Mouse (Mus musculus): ENCODE data around the gene Pax5. TPM values are rescaled to one million over a fixed set of nuclear protein-coding genes. Genes with fewer than 3 reads are reported as not detected.

The Pax5 gene
- 0.63 TPM in 1 of 2 replicates, not detected in the other for total RNA-seq (2015; ENCODE audit: low replicate concordance)
- 0.14 TPM in 1 of 2 replicates, not detected in the other for total RNA-seq (2017; ENCODE audit: low replicate concordance)

- no peak for ATAC-seq (replicated peaks; ENCODE audit: low FRiP score, poor library complexity, severe bottlenecking)
Observed at GRCm38 (mm10) chr4:44709740-44710700, at the start of gene Pax5. TSS of gene Pax5 (minus strand) at chr4:44710487.

DNA sequence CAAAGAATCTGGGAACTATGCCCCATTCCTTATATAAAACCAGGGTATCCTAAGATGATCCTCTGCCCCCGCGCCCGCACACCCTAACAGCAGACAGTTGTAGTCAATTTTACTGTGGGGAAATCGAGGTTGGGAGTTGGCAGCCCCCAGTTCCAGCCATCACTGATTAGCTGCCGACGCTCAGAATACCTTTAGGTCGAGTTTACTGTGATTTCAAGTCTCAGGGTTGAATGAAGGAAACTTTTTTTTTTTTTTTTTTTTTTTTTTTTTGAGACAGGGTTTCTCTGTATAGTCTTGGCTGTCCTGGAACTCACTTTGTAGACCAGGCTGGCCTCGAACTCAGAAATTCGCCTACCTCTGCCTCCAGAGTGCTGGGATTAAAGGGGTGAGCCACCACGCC lies 46.8 kb upstream of the Pax5 start:
- peak; percentile 10; the same call in 1 of the 2 replicates for ATAC-seq (replicated peaks; ENCODE audit: low FRiP score, poor library complexity, severe bottlenecking)

DNA sequence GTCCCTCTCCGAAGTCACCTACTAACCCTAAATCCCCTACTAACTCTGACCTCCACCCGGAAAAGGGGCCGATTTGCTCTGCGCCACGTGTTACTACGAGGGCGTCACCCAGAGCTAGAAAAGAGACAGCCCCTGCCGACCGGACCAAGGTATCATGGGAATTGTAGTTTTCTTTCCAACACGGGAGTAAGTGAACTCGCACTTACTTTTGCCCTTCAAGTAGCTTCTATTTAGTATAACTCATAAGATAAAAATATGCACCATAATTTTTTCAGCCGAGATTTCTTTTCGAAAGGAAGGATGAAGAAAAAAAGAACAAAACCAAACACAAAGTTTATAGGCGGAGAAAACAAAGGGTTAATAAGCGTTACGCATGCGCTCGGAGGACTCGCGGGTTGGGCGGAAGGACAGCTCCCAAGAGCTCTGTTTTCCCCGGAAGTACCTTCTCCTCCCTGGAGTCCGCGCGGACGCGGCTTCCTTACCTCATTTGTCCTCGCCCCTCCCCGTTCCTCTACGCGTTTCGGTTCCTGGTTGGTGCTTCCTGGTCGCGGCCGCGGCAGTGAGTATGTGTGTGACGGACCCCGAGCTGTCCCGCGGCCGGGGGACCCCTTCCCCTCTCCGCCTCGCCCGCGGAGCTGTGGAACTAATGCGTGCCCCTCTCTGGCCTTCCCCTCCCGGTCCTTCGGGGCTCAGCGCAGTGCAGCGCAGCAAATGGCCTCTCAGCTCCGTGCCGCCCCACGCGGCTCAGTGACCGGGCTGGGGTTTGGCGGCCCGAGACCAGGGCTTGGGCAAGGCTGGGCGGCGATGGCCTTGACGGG lies 46.1 kb upstream of the Pax5 start:
- peak; percentile 97 for ATAC-seq (replicated peaks; ENCODE audit: low FRiP score, poor library complexity, severe bottlenecking)

GRCm38 (mm10) chr4:44755553-44756133 lies 45.4 kb upstream of the Pax5 start, which contains the start of gene Zcchc7:
TSS of gene Zcchc7 (plus strand) at chr4:44755877.
- ATAC-seq (replicated peaks; ENCODE audit: low FRiP score, poor library complexity, severe bottlenecking) = peak; percentile 29; the same call in 1 of the 2 replicates

- ATAC-seq (replicated peaks; ENCODE audit: low FRiP score, poor library complexity, severe bottlenecking) = no peak
Observed at GRCm38 (mm10) chr4:44740471-44740870, 30.2 kb upstream of the Pax5 start.

- no peak for ATAC-seq (replicated peaks; ENCODE audit: low FRiP score, poor library complexity, severe bottlenecking)
Observed at GRCm38 (mm10) chr4:44721237-44721636, 10.9 kb upstream of the Pax5 start.

DNA sequence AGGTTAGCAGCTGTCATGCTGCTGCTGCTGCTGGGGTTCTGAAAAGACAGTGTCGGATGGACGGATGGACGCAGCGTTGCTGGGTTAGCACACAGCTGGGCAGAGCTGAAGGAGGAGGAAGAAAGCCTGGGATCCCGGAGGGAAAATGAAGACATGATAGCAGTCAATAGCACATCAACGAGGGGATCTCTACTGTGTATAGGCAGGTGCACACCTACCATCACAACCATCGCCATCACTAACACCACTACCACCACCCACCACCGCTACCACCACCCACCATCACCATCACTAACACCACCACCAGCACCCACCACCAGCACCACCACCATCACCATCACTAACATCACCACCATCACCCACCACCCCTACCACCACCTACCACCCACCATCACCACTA lies 9.8 kb upstream of the Pax5 start:
- ATAC-seq (replicated peaks; ENCODE audit: low FRiP score, poor library complexity, severe bottlenecking) = no peak

- no peak for ATAC-seq (replicated peaks; ENCODE audit: low FRiP score, poor library complexity, severe bottlenecking)
Observed at GRCm38 (mm10) chr4:44717676-44718075, 7.4 kb upstream of the Pax5 start.

DNA sequence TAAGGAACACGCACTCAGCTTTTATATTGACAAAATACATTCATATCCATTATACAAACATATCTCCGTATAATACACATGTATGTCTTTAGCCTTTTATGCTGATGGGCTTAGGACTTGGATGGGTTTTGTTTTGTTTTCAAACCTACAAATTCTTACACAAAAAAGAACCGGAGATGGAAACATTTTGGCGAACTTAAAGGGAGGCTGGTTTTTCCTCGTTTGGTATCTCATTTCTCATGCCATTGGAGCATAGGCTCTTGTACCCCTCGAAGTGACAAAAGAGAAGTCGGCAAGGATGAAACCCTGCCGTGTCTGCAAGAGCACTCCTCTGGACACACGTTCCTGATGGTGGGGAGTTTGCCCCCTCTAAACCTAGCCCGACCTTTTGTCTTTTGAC lies 6.1 kb upstream of the Pax5 start:
- ATAC-seq (replicated peaks; ENCODE audit: low FRiP score, poor library complexity, severe bottlenecking) = no peak

DNA sequence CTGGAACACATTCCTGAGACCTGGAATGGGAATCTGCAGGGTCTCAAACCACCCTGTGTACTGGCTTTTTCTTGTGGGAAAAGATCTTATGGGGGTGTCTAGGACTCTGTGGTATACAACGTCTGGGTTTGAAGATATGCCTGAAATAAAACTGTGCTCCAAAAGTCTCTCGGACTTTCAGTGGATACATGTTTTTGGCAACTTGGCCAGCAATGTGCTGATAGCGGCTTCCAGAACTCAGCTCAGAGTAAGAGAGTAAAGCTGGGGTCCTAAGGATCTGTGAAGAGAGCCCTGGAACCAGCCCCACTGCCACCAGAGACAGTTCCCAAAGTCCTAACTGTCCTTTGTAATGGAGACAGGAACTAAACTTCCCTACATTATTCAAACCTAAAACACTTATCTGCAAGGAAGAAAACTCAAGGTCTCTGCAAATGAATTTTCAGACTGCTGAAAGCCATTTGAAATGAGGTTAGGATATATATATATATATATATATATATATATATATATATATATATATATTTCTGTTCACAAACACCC lies 5.4 kb upstream of the Pax5 start:
- no peak for ATAC-seq (replicated peaks; ENCODE audit: low FRiP score, poor library complexity, severe bottlenecking)

- ATAC-seq (replicated peaks; ENCODE audit: low FRiP score, poor library complexity, severe bottlenecking) = no peak
Observed at GRCm38 (mm10) chr4:44714111-44714621, 3.9 kb upstream of the Pax5 start.

GRCm38 (mm10) chr4:44713554-44714051 lies 3.3 kb upstream of the Pax5 start:
- no peak for ATAC-seq (replicated peaks; ENCODE audit: low FRiP score, poor library complexity, severe bottlenecking)

DNA sequence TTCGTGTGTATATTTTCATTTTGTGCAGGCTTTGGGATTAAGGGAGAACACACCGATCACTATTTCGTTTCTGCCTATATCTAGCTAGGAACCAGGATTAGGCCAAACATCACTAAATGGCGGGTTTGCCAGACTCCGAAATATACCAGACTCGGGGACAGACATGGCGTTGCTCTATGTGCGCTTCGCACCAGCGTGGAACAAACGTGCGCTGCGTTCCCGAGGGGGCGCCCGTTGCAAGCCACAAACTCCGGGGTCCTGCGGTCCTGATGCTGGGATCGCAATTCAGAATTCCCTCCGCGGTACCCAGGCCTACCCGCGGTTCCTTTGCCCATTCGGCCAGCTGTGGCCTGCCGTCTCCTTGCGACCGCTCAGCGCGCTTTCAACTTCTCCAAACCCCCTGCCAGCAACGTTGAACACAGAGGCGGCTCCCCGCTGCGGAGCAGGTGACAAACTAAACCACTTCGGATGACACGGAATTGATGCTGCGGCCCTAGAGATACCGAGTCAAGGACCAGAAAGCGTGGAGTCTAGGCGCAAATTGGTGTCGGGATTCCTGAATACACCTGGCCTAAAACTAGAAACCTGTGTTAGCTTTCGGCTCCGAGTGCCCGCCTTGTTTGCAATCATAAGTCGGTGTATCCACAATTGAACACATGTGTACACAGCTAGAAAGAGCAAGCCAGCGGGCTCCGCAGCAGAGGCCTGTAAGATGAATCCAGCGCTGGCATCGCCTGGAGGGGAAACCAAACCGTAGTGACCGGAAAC lies 2.7 kb upstream of the Pax5 start:
- ATAC-seq (replicated peaks; ENCODE audit: low FRiP score, poor library complexity, severe bottlenecking) = no peak

DNA sequence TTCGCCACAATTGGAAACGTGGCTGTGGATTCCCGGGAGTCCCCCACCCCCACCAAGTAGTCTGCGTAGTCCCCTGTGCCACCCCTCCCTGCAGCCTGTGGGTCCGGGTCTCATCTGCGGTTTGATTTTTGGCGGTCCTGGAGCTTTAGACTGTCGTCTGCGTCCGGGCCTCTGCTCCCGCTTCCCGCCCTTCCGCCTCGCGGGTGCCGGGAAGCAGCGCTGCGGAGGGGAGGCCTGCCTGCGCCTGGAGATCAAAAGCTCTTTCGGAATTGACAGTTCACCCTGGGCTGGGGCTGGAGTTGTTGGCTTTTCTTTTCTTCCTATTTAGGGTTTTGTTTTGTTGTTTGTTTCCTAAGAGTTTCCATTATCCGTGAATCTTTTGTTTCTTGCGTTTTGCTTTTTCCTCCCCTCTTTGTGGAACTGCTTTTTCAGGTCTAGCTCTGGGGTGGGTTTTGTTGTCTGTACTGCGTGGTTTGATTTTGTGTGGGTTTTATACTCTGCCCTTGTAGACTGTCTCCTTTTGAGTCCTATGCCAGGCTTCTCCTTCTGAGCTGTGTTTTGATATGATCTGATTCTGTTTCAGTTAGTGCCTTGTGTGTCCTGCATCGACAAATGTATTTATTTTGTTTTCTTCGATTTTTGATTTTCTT lies 1.9 kb upstream of the Pax5 start:
- ATAC-seq (replicated peaks; ENCODE audit: low FRiP score, poor library complexity, severe bottlenecking) = no peak

- no peak for ATAC-seq (replicated peaks; ENCODE audit: low FRiP score, poor library complexity, severe bottlenecking)
Observed at GRCm38 (mm10) chr4:44711136-44711900, 1.0 kb upstream of the Pax5 start.

DNA sequence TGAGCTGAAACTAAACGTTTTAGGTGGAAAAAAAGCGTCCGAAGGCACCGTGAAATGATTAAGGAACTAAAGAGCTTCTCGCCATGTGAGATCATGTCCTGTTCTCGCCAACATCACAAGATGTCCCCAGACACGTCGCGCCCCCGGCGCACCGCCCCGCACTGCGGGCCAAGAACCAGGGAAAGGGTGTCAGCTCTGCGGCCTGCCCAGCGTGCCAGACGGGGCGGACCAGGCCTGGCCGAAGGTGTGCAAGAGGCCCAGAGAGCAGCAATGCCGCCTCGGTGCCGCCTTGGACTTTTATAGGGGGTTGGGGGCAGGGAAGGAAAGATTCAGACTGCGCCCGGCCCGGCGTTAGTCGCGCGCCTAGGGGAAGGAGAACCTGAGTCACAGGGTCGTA lies 412 bp upstream of the Pax5 start:
- no peak for ATAC-seq (replicated peaks; ENCODE audit: low FRiP score, poor library complexity, severe bottlenecking)

DNA sequence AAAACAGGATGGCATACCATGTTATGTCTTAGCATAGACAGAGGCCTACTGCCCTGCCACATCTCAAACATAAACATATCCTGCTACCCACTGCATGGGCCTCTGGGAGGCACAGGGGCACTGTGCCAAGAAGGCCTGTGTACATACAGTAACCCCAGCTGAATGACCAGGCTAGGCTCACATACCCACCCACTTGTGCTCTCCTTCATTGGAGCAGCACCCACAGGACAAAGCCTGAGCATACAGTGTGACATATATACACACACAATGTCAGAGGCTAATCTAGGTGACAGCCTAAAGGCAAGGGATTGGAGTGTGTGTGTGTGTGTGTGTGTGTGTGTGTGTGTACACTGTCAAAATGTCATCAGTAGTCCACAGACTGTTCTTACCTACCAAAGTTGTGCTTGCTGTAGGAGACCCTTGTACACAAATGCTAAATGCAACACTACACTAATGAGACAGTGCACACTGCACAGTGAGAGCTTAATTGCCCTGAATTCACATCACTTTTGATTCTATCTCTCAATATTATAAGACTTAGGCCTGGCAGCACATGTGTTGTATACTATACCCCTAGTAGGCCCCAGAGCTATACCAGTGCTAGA lies 1.1 kb downstream of the Pax5 start:
- no peak for ATAC-seq (replicated peaks; ENCODE audit: low FRiP score, poor library complexity, severe bottlenecking)
